Mouse (Mus musculus): Measurements from ENCODE around the gene M1ap.

Gene M1ap

GRCm38 (mm10) chr6:82934616-82935230 lies 12.0 kb upstream of the M1ap start:
- DNase-seq (ENCODE audit: low spot score) = no peak

DNA sequence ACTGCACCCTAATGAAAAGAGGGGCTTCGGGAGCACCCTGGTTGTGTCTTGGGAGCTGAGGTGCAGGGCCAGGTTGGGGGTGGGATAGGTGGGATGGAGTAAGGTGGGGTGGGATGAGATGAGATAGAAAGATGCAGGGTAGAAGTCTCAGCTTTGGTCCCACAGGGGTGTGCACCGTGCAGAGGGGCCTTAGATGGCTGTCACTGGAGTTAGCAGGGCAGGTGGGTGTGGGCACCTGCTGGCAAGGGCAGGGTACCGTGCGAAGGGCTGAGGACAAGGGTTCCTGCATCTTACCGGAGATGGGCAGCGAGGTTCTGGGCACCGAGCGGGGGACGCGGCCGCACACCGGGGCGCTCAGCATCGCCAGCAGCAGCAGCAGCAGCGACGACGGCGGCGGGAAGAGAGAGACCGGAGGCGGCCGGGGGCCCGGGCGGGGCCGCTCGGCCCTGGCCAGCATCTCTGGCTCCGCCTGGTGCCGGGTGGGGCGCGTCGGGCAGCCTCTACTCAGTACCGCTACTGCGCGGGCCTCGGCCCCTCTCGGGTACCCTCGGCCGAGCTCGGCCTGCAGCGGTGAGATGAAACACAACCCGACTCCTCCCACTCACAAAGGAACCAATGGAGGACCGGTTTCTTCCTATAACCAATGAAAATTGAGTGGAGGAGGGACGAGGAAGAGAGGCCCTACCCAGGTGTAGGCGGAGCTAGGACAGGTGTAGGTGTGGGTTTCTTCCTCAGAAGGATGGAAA lies 7.4 kb upstream of the M1ap start, which contains the start of gene Sema4f:
Sema4f (minus strand) TSS at position 603 of the 746 bp plus-strand sequence.
- DNase-seq (ENCODE audit: low spot score) = peak; percentile 52

GRCm38 (mm10) chr6:82940765-82941164 lies 5.9 kb upstream of the M1ap start:
- no peak for DNase-seq (ENCODE audit: low spot score)

- no peak for DNase-seq (ENCODE audit: low spot score)
Observed at GRCm38 (mm10) chr6:82945750-82946149, 952 bp upstream of the M1ap start.

GRCm38 (mm10) chr6:82956553-82957251 lies 10.0 kb downstream of the M1ap start:
- DNase-seq (ENCODE audit: low spot score) = no peak

DNA sequence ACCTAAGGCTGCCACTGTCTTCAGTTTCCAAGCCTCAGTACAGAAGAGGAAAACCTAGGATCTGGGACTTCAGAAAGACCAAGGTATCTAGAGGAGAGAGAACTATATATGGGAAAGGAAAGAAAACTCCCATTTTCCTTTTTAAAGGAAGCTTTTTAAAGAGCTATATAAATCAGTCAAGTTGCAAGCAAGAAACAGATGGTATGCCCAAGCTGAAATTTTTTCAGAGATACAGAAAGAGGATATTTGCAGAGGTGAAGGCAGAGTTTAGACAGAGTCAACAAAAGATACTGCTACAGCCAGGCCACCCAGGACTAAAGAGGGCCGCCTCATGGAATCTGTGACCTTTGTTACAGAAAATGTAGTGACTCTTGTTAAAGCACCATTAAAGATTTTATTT lies 15.0 kb downstream of the M1ap start:
- no peak for DNase-seq (ENCODE audit: low spot score)

DNA sequence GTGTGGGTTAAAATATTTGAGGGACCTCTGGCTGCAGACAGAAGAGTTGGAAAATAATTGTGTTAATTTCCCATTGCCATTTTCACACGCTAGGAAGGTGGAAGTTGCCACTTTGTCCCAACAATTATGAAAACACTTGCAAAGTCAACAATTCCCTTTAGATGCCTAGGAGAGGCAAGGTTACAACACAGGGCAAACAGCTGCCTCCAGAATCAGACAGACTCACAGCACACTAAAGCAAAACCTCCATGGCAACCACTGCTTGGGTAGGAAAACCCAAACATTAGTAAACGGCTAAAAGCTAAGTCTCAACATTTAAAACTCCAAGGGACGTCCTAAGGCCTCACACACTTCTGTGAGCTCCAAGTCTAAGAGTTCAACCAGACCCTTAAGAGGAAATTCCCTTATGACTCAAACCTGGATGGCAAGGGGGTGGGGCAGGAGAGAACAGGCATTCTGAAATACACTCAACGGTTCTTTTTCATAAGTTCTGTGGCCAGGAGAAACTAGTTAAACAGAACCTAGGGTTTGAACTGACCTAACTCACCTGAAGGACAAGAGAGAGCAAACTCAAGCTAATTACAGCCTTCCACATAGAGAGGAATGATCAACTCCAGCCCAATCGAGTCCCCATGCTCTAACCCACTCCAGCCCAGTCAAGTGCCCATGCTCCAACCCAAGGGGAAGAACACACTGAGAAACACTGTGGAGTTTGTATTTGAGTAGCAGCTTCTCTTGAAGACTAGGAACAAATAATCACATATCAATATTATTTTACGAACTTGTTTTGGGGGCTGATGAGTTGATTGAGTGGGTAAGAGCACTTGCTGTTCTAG lies 22.8 kb downstream of the M1ap start:
- no peak for DNase-seq (ENCODE audit: low spot score)

DNA sequence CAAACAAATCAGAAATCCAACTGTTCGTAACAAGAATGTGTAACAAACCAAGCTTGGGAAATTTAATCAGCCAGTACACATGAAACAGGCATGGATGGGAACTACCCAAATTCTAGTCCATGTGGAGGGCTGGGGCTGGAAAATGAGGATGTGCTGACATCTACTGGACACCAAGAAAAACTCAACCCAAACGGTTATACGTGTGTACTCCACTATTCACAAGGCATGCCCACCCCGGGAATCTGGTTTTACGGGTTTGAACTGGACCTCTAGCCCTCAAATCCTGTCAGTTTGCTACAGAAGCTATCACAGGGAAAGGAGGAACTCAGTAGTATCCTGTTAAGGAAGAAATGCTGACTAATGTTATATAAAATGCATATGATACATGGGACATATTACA lies 24.3 kb downstream of the M1ap start:
- peak; percentile 18 for DNase-seq (ENCODE audit: low spot score)

DNA sequence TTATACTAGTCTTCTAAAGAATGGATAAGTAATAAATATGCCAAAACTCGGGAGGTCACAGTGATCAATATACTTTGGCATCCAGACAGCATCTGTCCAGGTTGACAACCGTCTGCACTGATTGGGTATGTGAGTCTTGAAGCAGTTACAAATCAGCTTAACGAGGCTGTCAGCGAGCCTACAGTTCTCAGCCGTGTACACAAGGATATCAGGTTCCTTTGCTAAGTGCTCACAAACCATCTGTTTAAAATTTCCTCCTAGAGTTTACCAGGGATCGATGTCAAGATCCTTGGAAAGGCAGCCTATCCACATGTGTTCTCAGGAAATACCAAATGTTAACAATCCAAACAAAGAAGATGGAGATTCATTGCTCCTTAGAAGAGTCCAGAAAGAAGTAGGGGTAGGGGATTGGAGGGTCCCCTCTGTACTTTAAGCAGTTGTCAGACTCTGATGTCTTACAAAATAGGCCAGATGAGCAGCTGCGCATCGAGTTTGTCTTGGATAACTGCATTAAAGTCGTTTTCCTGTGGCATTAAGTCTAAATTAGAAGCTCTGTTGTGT lies 40.8 kb downstream of the M1ap start:
- peak; percentile 15 for DNase-seq (ENCODE audit: low spot score)

DNA sequence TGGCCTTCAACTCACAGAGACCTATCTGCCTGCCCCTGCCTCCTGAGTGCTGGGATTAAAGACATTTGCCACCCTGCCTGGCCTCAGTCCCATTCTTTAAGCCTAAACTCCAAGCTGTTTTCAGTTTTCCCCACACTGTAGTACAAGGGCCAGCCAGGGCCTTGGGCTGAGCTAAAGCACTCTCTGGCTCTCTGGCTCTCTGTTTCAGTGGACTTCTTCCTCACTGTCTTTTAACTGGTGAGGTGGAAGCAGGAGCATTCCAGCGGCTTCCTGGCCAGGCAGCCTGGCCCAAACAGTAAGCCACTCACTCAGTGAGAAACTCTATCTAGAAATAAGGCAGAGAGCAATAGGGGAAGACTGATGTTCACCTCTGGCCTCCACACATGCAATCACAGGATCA lies 47.0 kb downstream of the M1ap start:
- DNase-seq (ENCODE audit: low spot score) = no peak

GRCm38 (mm10) chr6:82994372-82994771 lies 47.7 kb downstream of the M1ap start:
- DNase-seq (ENCODE audit: low spot score) = no peak

DNA sequence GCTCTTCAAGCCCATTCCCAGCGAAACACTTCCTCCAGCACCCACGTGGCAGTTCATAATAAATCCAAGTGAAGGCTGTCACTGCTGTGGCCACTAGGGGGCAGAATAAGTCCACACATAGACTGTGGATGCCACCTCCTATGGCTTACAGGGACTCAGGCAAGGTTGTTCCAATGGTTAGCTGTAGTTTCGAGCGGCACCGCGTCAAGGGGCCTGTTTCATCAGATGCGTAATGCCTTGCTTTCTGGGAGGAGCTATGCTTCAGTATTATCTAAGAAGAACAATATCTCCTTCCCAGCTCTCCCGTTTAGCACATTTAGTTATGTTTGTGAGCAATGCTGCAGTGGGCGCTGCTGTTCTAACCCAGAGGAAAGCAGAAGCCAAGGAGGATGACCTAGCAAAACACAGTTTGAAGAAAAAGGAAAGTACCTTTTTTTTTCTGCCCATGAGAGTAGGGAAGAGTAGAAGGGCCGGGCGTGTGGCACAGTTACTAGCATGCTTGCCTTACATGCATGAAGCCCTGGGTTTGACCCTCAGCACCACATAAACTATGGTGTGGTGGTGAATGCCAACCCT lies 50.1 kb downstream of the M1ap start:
- DNase-seq (ENCODE audit: low spot score) = peak; percentile 89

DNA sequence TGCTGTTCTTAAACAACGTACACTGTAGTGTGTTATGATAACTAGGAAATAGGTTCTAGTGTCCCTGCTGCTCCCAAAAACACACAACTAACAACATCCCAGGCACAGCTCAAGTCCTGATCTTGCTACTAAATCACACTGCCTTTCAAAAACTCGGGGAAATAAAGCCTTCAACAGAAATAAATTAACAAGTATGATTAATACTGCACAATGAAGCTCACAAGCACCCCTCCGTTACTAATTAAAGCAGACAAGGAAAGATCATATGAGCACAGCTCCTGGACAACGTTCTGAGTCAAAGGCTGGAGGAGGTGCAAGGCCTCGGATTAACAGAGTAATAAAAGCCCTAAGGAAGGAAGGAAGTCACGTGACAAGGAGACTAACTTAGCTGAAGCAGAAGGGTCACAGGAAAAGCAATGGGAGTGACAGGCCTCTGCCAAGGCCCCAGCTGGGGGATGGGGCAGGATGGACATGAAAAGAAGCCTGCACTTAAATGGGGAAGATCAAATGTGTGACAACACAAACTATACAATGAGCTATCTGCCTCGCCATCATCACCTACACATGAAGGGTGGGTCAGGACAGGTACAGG lies 50.9 kb downstream of the M1ap start:
- no peak for DNase-seq (ENCODE audit: low spot score)

DNA sequence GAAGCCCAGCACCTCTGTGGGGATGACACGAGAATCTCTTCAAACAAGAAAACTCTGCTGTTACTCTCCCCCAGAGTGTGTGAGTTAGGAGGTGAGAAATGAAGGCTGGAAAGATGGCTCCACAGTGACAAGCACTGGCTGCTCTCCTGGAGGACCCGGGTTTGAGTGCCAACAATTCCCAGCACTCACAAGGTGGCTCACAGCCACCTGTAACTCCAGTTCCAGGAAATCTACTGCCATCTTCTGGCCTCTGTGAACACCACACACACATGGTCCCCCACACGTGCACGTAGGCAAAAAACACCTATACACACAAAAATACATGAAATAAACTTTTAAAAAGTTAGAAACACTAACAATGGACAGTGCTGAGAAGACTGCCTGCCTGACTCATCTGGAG lies 51.6 kb downstream of the M1ap start:
- DNase-seq (ENCODE audit: low spot score) = no peak

DNA sequence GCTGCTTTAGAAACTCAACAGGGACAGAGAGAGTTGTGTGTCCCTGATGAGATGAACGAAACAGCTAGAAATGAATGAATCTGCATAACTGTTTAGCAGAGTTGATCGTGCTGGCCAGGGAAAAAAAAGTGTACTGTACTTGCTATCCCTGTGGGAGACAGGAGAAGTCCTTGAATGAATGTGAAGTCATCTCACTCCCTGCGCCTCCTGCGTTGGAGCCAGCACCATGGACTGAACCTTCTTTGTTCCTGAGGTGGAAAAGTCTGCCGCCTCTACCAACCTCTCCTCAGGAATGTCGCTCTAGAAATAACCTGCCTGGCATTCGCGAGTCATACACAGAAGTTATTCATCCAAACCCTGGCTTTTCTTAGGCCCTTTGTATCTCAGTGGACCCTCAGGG lies 53.3 kb downstream of the M1ap start:
- no peak for DNase-seq (ENCODE audit: low spot score)

DNA sequence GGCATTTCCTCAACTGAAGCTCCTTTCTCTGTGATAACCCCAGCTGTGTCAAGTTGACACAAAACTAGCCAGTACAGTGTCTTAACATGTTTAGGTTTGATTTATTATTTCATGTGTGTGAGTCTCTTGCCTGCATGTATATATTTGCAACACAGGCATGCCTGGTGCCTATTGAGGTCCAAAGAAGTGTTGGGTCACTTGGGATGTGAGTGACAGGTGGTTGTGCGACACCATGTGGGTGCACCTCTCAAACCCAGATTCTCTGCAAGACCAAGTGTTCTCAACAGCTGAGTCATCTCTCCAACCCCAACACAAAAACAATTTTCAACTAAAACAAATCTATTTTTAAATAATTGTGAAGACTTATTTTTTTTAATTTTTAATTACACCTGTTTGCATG lies 56.4 kb downstream of the M1ap start:
- no peak for DNase-seq (ENCODE audit: low spot score)

- DNase-seq (ENCODE audit: low spot score) = no peak
Observed at GRCm38 (mm10) chr6:83003850-83004249, 57.1 kb downstream of the M1ap start.

GRCm38 (mm10) chr6:83004309-83004708 lies 57.6 kb downstream of the M1ap start:
- DNase-seq (ENCODE audit: low spot score) = no peak

- DNase-seq (ENCODE audit: low spot score) = no peak
Observed at GRCm38 (mm10) chr6:83004872-83005271, 58.2 kb downstream of the M1ap start.

DNA sequence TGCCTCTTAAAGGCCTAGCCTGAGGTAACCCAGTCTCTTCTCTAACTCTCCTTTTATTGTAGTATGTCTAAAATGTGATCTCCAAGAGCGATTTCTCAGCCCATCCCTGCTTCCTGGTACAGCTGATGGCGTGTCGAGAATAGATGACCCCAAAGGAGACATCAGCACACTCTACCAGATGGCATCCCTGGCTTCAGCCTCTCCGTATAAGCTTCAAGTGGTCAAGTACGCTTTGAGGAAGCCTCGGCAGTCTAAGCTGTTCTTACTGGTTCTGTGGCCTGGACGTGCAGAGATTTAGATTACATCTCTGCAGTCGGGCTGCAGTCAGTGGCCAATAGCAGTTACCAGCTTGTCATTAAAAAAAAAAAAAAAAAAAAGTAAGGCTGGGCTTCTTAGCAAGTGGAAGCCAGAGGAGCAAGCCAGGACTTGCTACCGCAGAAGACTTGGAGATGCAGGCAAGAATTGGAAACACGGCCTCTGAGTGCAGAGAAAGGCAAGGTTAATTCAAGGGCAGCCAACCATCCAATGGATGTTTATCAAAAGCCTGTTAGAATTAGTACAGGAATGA lies 58.8 kb downstream of the M1ap start:
- no peak for DNase-seq (ENCODE audit: low spot score)

DNA sequence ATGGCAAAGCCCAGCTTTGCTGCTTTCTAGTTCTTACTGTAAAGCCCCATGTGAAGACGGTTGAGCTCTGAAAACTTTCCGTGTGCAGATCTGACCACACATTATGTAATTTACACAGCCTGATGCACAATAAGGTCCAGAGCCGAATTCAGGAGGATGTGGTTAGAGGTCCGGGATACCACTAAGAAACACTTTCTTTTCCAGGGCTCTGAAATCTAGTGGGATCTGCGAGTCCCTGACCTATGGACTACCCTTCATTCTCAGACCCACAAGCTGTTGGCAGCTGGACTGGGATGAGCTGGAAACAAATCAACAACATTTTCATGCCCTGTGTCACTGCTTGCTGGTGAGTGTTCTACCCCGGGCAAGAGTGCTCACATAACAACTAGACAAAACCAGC lies 59.4 kb downstream of the M1ap start:
- DNase-seq (ENCODE audit: low spot score) = no peak
